Comparison of ENCODE assay signal across 8 mouse cellular contexts in the genomic region with DNA sequence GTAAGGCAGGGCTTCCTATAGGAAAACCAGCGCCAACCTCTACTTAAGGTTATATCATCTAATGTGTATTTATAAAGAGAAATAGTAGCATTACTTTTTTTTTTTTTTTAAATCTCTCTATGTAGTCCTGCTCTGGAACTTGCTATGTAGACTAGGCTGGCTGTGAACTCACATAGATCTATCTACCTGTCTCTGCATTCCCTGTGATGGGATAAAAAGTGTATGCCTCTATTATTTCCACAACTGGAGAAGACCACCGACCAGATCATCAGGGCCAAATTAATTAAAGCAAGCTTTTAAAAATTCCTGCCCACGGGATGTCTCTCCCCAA. TPM values are rescaled to one million over a fixed set of nuclear protein-coding genes. Genes with fewer than 3 reads are reported as not detected.
DNase-seq lines count a peak whose midpoint lies in the region; ATAC-seq and TF ChIP-seq lines count a peak whose summit lies in the region.

No protein-coding gene starts in this region.

- ATAC-seq in heart, embryonic 11.5 days (replicated peaks; ENCODE audit: insufficient number of reproducible peaks, low FRiP score, low TSS enrichment), result no peak
- no peak for ATAC-seq in forebrain, embryonic 15.5 days (replicated peaks)
- ATAC-seq in liver, embryonic 14.5 days (ENCODE audit: insufficient read depth), result no peak

- H3K4me3 ChIP-seq in heart, embryonic 11.5 days (ENCODE audit: low read depth, low read length), result peak overlapping the region; percentile 61
- H3K4me3 ChIP-seq in E14TG2a.4 (replicated peaks; ENCODE audit: low read length), result peak overlapping the region; percentile 96
- peak overlapping the region; percentile 60 for H3K4me3 ChIP-seq in forebrain, embryonic 15.5 days
- peak overlapping the region in 1 of 2 experiments; percentile 81; a peak in 3 of 4 replicates for H3K4me3 ChIP-seq in liver, embryonic 14.5 days (ENCODE audit: insufficient read depth in 1 of 2, low read depth in 2 of 2, low read length in 2 of 2)
- no peak overlapping the region for H3K4me3 ChIP-seq in thymus, adult 2 months (ENCODE audit: control insufficient read depth, insufficient read depth, low read length)

- no peak overlapping the region; the same call in 1 of the 2 replicates for H3K9ac ChIP-seq in heart, embryonic 11.5 days (ENCODE audit: low read depth, low read length)
- peak overlapping the region; percentile 74; the same call in 1 of the 2 replicates for H3K9ac ChIP-seq in forebrain, embryonic 15.5 days (replicated peaks)
- H3K9ac ChIP-seq in liver, embryonic 14.5 days (replicated peaks), result peak overlapping the region; percentile 11; the same call in 1 of the 2 replicates

- H3K27me3 ChIP-seq in heart, embryonic 11.5 days (ENCODE audit: control insufficient read depth, insufficient read depth, low read length), result no peaks in the 10 kb centered on the region
- no peaks in the 10 kb centered on the region for H3K27me3 ChIP-seq in E14TG2a.4 (ENCODE audit: insufficient read depth, low read length)
- no peaks in the 10 kb centered on the region for H3K27me3 ChIP-seq in forebrain, embryonic 15.5 days
- H3K27me3 ChIP-seq in liver, embryonic 14.5 days (ENCODE audit: control insufficient read depth, insufficient read depth, low read length), result no peaks in the 10 kb centered on the region
- no peaks in the 10 kb centered on the region for H3K27me3 ChIP-seq in thymus, adult 2 months (ENCODE audit: control insufficient read depth, insufficient read depth, low read length)

- DNase-seq in heart, adult 18-20 months, result no peak
- no peak for DNase-seq in liver, embryonic 14.5 days (ENCODE audit: low read depth in 3 of 3, low spot score in 3 of 3)
- no peak for DNase-seq in layer of hippocampus, postnatal 25 days (ENCODE audit: extremely low spot score in 1 of 2, low spot score in 1 of 2)
- no peak for DNase-seq in thymus, adult 2 months
- no peak for DNase-seq in right cerebral cortex, postnatal 4 days

- no peak overlapping the region for H3K27ac ChIP-seq in heart, embryonic 11.5 days (ENCODE audit: low read depth, low read length)
- no peak overlapping the region for H3K27ac ChIP-seq in forebrain, embryonic 15.5 days (replicated peaks)
- no peak overlapping the region for H3K27ac ChIP-seq in liver, embryonic 14.5 days
- H3K27ac ChIP-seq in thymus, adult 2 months (ENCODE audit: control insufficient read depth, insufficient read depth, low read length), result no peak overlapping the region

- peaks cover 10% of the 10 kb centered on the region; the same call in 1 of the 2 replicates for H3K36me3 ChIP-seq in heart, embryonic 11.5 days (ENCODE audit: control insufficient read depth, insufficient read depth, low read length)
- peaks cover 34% of the 10 kb centered on the region for H3K36me3 ChIP-seq in E14TG2a.4 (ENCODE audit: insufficient read depth, low read length)
- H3K36me3 ChIP-seq in forebrain, embryonic 15.5 days, result peaks cover 15% of the 10 kb centered on the region
- no peaks in the 10 kb centered on the region; the same call in 1 of the 2 replicates for H3K36me3 ChIP-seq in liver, embryonic 14.5 days (replicated peaks; ENCODE audit: control insufficient read depth, insufficient read depth, low read depth)
- H3K36me3 ChIP-seq in thymus, adult 2 months (ENCODE audit: control insufficient read depth, insufficient read depth, low read length), result no peaks in the 10 kb centered on the region

- TF ChIP-seq EP300 in liver, embryonic 14.5 days (IDR thresholded peaks at IDR 0.05; ENCODE audit: low read depth), result no peak

- TF ChIP-seq POLR2A in thymus, adult 2 months (IDR thresholded peaks at IDR 0.05; ENCODE audit: control insufficient read depth, extremely low read depth, insufficient read depth, low read length, poor library complexity), result no peak

- peak overlapping the region; percentile 66 for H3K4me2 ChIP-seq in heart, embryonic 11.5 days
- H3K4me2 ChIP-seq in forebrain, embryonic 15.5 days (replicated peaks), result peak overlapping the region; percentile 67
- peak overlapping the region; percentile 75 for H3K4me2 ChIP-seq in liver, embryonic 14.5 days (ENCODE audit: low read depth)

- H3K4me1 ChIP-seq in heart, embryonic 11.5 days (ENCODE audit: control insufficient read depth, insufficient read depth, low read length), result peaks cover 8% of the 10 kb centered on the region; the same call in 1 of the 2 replicates
- H3K4me1 ChIP-seq in E14TG2a.4 (replicated peaks; ENCODE audit: low read depth, low read length), result peaks cover 39% of the 10 kb centered on the region
- 0 out of 2 replicates have a peak, but pooled peaks cover 2% of the 10 kb centered on the region for H3K4me1 ChIP-seq in forebrain, embryonic 15.5 days
- H3K4me1 ChIP-seq in liver, embryonic 14.5 days (replicated peaks; ENCODE audit: control insufficient read depth in 2 of 2, insufficient read depth in 2 of 2, low read length in 1 of 2), result peaks cover 0 to 5% of the 10 kb centered on the region in 2 experiments; a peak in 3 of 4 replicates
- no peaks in the 10 kb centered on the region for H3K4me1 ChIP-seq in thymus, adult 2 months (replicated peaks; ENCODE audit: control insufficient read depth, insufficient read depth, low read length)

- 23% methylated on average over 3 of the region's 3 CpGs for WGBS in heart, embryonic 11.5 days (ENCODE audit: insufficient replicate concordance)
- WGBS in forebrain, embryonic 15.5 days, result 20% methylated on average over 3 of the region's 3 CpGs
- WGBS in liver, embryonic 14.5 days (ENCODE audit: insufficient replicate concordance), result 29% methylated on average over 3 of the region's 3 CpGs
- WGBS in thymus, adult 2 months, result 36% methylated on average over 3 of the region's 3 CpGs

- TF ChIP-seq CTCF in E14TG2a.4 (conservative IDR thresholded peaks at IDR 0.05; ENCODE audit: low read length), result no peak
- TF ChIP-seq CTCF in liver, embryonic 14.5 days (IDR thresholded peaks at IDR 0.05; ENCODE audit: low read depth), result no peak
- TF ChIP-seq CTCF in thymus, adult 2 months (IDR thresholded peaks at IDR 0.05; ENCODE audit: borderline replicate concordance, control insufficient read depth, extremely low read depth, insufficient read depth, low read length, poor library complexity), result no peak

- H3K9me3 ChIP-seq in heart, embryonic 11.5 days (replicated peaks; ENCODE audit: control insufficient read depth, low read length), result peaks cover 3% of the 10 kb centered on the region; the same call in 1 of the 2 replicates
- no peaks in the 10 kb centered on the region for H3K9me3 ChIP-seq in E14TG2a.4 (ENCODE audit: low read length)
- H3K9me3 ChIP-seq in forebrain, embryonic 15.5 days, result peaks cover 6% of the 10 kb centered on the region; the same call in 1 of the 2 replicates
- no peaks in the 10 kb centered on the region for H3K9me3 ChIP-seq in liver, embryonic 14.5 days (ENCODE audit: control insufficient read depth, low read length)

RNA-seq across cellular contexts. Expression of a gene that starts 0.4 kb away (rescaled TPM):
- polyA plus RNA-seq in heart, embryonic 11.5 days (2014; fragmentation: Nextera tagmentation; extraction: Ambion mirVana), result 3.1 and 5.6 TPM in 2 replicates
- under 1 TPM; 0.15 to 0.21 TPM for total RNA-seq in heart, adult 18-20 months (2021)
- 11.3 and 12.4 TPM in 2 replicates for polyA plus RNA-seq in forebrain, embryonic 15.5 days (2015; fragmentation: Nextera tagmentation; extraction: Ambion mirVana)
- polyA plus RNA-seq in liver, embryonic 14.5 days (2012; rRNA removed), result 0.35 and 0.63 TPM in 2 replicates
- 1.5 and 1.9 TPM in 2 replicates for polyA plus RNA-seq in liver, embryonic 14.5 days (2014; fragmentation: Nextera tagmentation; extraction: Ambion mirVana)
- total RNA-seq in layer of hippocampus, postnatal 25 days (2021), result 1 to 10 TPM; 5.0 to 5.5 TPM
- 0.62 and 0.88 TPM in 2 replicates for polyA plus RNA-seq in thymus, adult 2 months (2012; rRNA removed)

RNA-seq across cellular contexts. Expression of a gene that starts 34.5 kb away (rescaled TPM):
- 19.0 and 20.0 TPM in 2 replicates for polyA plus RNA-seq in heart, embryonic 11.5 days (2014; fragmentation: Nextera tagmentation; extraction: Ambion mirVana)
- 10 to 100 TPM; 22.6 to 24.1 TPM for total RNA-seq in heart, adult 18-20 months (2021)
- 10.3 TPM in 2 replicates for polyA plus RNA-seq in forebrain, embryonic 15.5 days (2015; fragmentation: Nextera tagmentation; extraction: Ambion mirVana)
- polyA plus RNA-seq in liver, embryonic 14.5 days (2012; rRNA removed), result 2.8 and 4.7 TPM in 2 replicates
- polyA plus RNA-seq in liver, embryonic 14.5 days (2014; fragmentation: Nextera tagmentation; extraction: Ambion mirVana), result 6.0 and 6.5 TPM in 2 replicates
- 10 to 100 TPM; 19.7 to 22.7 TPM for total RNA-seq in layer of hippocampus, postnatal 25 days (2021)
- 20.8 and 23.0 TPM in 2 replicates for polyA plus RNA-seq in thymus, adult 2 months (2012; rRNA removed)

RNA-seq across cellular contexts. Expression of a gene that starts 47.4 kb away (rescaled TPM):
- polyA plus RNA-seq in heart, embryonic 11.5 days (2014; fragmentation: Nextera tagmentation; extraction: Ambion mirVana), result 12.9 and 15.7 TPM in 2 replicates
- 1 to 10 TPM; 4.7 to 5.5 TPM for total RNA-seq in heart, adult 18-20 months (2021)
- polyA plus RNA-seq in forebrain, embryonic 15.5 days (2015; fragmentation: Nextera tagmentation; extraction: Ambion mirVana), result 36.2 and 36.8 TPM in 2 replicates
- polyA plus RNA-seq in liver, embryonic 14.5 days (2012; rRNA removed), result 1.5 and 2.2 TPM in 2 replicates
- polyA plus RNA-seq in liver, embryonic 14.5 days (2014; fragmentation: Nextera tagmentation; extraction: Ambion mirVana), result 1.9 and 2.0 TPM in 2 replicates
- 10 to 100 TPM; 16.0 to 17.8 TPM for total RNA-seq in layer of hippocampus, postnatal 25 days (2021)
- 10.9 and 11.5 TPM in 2 replicates for polyA plus RNA-seq in thymus, adult 2 months (2012; rRNA removed)
